Mouse (Mus musculus) midbrain, embryonic 16.5 days (tissue): ENCODE results near the gene Gm9918. TPM values are rescaled to one million over a fixed set of nuclear protein-coding genes. Genes with fewer than 3 reads are reported as not detected.

Source experiments
- ATAC-seq: fragments of 200-750 bp; cut with Nextera tagmentation; 2 replicates; pipeline ENCODE4 v1.8.0; 2017; ENCODE audit warnings: moderate TSS enrichment
- H3K27ac ChIP-seq: fragments of 300-500 bp; sonication (generic); 2 replicates; pipeline ENCODE4 v1.5.1; 2014; ENCODE audit warnings: mild to moderate bottlenecking, low read length, mixed read lengths
- H3K27me3 ChIP-seq: fragments of 300-500 bp; sonication (generic); 2 replicates; pipeline ENCODE4 v1.6.1; 2014; ENCODE audit warnings: low read depth, low read length, mixed read lengths; ENCODE audit not compliant: control insufficient read depth, insufficient read depth
- H3K36me3 ChIP-seq: fragments of 300-500 bp; sonication (generic); 2 replicates; pipeline ENCODE4 v1.6.1; 2014; ENCODE audit warnings: mild to moderate bottlenecking, low read length, moderate library complexity, mixed read lengths; ENCODE audit not compliant: control insufficient read depth, insufficient read depth
- H3K4me1 ChIP-seq: fragments of 300-500 bp; sonication (generic); 2 replicates; pipeline ENCODE4 v1.6.1; 2014; ENCODE audit warnings: mild to moderate bottlenecking, low read length, mixed read lengths; ENCODE audit not compliant: control insufficient read depth, insufficient read depth
- H3K4me2 ChIP-seq: fragments of 300-500 bp; sonication (generic); 2 replicates; pipeline ENCODE4 v1.6.1; 2014; ENCODE audit warnings: mild to moderate bottlenecking, low read length, mixed read lengths
- H3K4me3 ChIP-seq: fragments of 300-500 bp; sonication (generic); 2 replicates; pipeline ENCODE4 v1.5.1; 2014; ENCODE audit warnings: low read depth, mild to moderate bottlenecking, low read length, moderate library complexity, mixed read lengths
- H3K9ac ChIP-seq: fragments of 300-500 bp; sonication (generic); 2 replicates; pipeline ENCODE4 v1.6.1; 2014; ENCODE audit warnings: low read depth, low read length, mixed read lengths
- H3K9me3 ChIP-seq: fragments of 300-500 bp; sonication (generic); replicated peaks from 2 replicates; pipeline ENCODE4 v1.6.1; 2014; ENCODE audit warnings: mild to moderate bottlenecking, low read length, mixed read lengths; ENCODE audit not compliant: control insufficient read depth, poor library complexity, severe bottlenecking
- WGBS: fragments of 180-500 bp; shearing (Covaris S2); extraction: QIAGEN DNeasy Blood & Tissue Kit; methylation state at CpG from one replicate; pipeline ENCODE4 v1.1.7; 2014; 5-methylcytosine and 5-hydroxymethylcytosine counted together
- polyA plus RNA-seq: library from polyadenylated mRNA; unstranded; fragments of >200 nt; fragmentation: Nextera tagmentation; extraction: Ambion mirVana; gene quantifications from 2 replicates; pipeline ENCODE4 v1.2.1, GENCODE M21; 2015

The Gm9918 gene
- polyA plus RNA-seq, 1 experiment from 2014 or later: not detected

DNA sequence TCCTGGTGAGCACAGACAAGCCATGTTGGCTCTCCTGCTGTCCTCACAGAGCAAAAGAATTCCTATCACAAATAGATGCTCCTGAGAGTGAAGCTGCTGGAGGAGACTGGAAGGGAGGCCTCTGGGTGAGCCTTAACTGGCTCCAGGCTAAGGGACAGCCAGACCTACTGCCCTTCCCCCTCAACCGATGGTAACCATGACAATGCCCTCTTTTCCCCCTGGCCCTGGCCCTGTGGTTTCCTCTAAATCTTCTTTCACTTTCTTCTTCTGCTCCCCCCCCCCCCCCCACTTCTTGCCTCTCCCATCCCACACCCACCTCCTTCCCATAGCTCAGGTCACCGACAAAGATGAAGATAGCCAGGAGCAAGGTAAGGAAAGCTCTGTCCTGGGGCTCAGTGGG lies 36.5 kb upstream of the Gm9918 start:
- Histone ChIP-seq H3K9ac (no peak overlapping the region), H3K27ac (no peak overlapping the region), H3K4me2 (no peak overlapping the region), H3K36me3 (no peaks in the 10 kb centered on the region), H3K9me3 (no peaks in the 10 kb centered on the region), H3K4me3 (no peak overlapping the region), H3K4me1 (no peaks in the 10 kb centered on the region; the same call in 1 of the 2 replicates), H3K27me3 (no peaks in the 10 kb centered on the region)
- WGBS: 13% methylated on average over 2 of the region's 2 CpGs
- no peak for ATAC-seq

DNA sequence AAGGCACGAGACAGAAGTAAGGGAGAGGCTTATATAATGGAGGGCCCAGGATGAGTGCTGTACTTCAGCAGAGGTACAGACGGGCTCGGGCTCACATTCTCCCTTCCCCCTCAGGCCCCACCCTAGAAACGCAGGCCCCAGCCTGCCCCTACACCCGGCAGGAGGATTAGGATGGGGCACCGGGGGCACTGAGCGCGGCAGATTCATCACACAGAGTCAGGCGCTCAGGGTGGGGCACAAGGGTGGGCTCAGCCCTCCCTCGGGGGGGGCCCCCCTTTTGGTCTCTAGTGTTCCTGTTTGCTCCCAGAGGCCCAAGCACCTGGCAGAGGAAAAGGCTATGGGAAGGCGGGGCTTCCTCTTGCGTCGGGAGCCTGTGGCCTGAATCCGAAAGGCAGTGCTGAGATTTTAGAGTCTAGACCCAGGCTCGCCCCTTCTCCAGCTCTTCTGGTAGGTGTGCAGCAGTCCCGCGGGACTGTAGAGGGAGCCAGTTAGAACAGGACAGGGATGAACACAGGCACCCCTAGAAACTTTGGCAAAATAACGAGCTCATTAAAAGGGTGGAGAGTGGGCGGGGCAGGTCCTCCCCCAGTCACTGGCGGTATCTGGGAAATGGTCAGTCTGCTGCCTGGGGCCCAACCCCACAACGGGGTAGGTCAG lies 34.9 kb upstream of the Gm9918 start:
- peaks cover 1% of the 10 kb centered on the region; the same call in 1 of the 2 replicates for H3K27me3 ChIP-seq
- no peak for ATAC-seq
- H3K36me3 ChIP-seq: no peaks in the 10 kb centered on the region
- WGBS: 16% methylated on average over 21 of the region's 21 CpGs
- H3K4me2 ChIP-seq: no peak overlapping the region
- H3K4me3 ChIP-seq: no peak overlapping the region
- no peaks in the 10 kb centered on the region; the same call in 1 of the 2 replicates for H3K4me1 ChIP-seq
- no peaks in the 10 kb centered on the region for H3K9me3 ChIP-seq
- H3K27ac ChIP-seq: no peak overlapping the region
- H3K9ac ChIP-seq: peak overlapping the region; percentile 32; the same call in 1 of the 2 replicates

DNA sequence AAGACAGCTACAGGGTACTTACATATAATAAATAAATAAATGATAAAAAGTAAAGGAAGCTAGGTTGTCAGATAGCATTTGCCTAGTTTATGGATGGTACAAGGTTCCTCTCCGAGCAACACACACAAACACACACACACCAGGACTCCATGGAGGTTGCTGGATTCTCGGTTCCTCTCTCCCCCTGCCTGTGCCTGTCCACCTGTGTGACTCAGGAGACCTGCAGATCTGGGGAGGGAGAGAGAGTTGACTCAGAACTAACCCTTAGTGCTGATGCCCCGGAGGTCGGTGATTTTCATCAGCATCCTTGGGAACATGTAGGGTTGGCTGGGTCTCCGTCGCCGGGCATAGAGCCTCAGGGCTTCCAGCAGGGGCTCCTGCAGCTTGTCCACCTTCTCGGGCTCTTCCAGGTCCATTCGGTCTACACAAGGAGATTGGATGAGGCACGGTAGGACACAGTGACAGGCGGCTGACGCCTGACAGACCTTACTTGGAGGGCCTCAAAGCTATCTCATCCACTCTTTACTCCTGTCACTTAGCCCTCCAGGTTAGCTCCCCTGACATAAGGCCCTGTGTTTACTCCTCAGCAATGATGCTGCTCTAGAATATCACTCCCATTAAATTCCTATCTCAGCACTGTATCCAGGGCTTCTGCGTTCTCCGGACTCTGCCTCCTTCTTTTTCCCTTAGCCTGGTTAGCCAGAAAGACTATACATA lies 31.7 kb upstream of the Gm9918 start:
- 87% methylated on average over 14 of the region's 14 CpGs for WGBS
- H3K4me2 ChIP-seq: no peak overlapping the region
- H3K36me3 ChIP-seq: no peaks in the 10 kb centered on the region
- H3K4me3 ChIP-seq: no peak overlapping the region
- no peaks in the 10 kb centered on the region; the same call in 1 of the 2 replicates for H3K4me1 ChIP-seq
- H3K27ac ChIP-seq: no peak overlapping the region
- H3K27me3 ChIP-seq: peaks cover 24% of the 10 kb centered on the region
- no peak for ATAC-seq
- no peaks in the 10 kb centered on the region for H3K9me3 ChIP-seq
- H3K9ac ChIP-seq: no peak overlapping the region

DNA sequence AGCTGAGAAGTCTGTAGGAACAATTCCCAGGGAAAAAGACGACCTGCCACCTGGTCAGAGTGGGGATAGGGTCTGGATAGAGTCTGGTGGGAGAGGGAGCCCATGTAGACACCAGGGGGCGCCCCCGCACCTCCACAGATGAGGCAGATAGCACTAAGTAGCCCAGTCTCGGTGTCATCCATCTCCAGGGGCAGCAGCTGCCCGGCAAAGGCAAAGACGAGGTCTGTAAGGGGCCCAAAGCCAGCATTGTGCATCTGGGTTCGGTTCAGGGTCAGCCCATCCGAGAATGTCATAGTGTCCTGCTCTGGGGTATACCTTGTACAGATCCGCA lies 31.1 kb upstream of the Gm9918 start:
- Histone ChIP-seq H3K9ac (no peak overlapping the region), H3K27ac (no peak overlapping the region), H3K36me3 (no peaks in the 10 kb centered on the region), H3K4me2 (no peak overlapping the region), H3K27me3 (peaks cover 29% of the 10 kb centered on the region), H3K4me3 (no peak overlapping the region), H3K9me3 (no peaks in the 10 kb centered on the region), H3K4me1 (no peaks in the 10 kb centered on the region; the same call in 1 of the 2 replicates)
- peak; percentile 83; the same call in 1 of the 2 replicates for ATAC-seq
- WGBS: 8% methylated on average over 9 of the region's 9 CpGs

DNA sequence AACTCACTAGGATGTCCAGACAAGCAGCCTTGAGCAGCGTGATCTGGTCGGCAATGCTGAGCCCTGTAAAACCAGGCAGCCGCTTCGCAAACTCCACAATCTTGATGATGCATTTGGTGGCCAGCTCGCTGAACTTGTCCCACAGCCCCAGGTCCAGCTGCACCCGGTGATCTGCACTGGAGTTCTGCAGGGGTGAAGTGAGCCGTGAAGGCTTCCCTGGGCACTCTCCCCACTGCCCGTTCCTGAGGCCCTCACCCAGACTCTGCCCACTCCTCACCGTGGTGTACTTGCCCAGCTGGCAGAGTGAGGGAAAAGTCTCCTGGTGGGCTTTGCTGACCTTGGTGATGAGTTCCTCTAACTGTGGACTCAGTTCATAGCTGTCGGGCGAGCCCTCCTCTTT lies 30.5 kb upstream of the Gm9918 start:
- no peak overlapping the region for H3K27ac ChIP-seq
- no peaks in the 10 kb centered on the region for H3K9me3 ChIP-seq
- no peaks in the 10 kb centered on the region for H3K36me3 ChIP-seq
- H3K4me2 ChIP-seq: no peak overlapping the region
- peaks cover 32% of the 10 kb centered on the region for H3K27me3 ChIP-seq
- no peak overlapping the region for H3K9ac ChIP-seq
- peaks cover 1% of the 10 kb centered on the region for H3K4me1 ChIP-seq
- no peak overlapping the region for H3K4me3 ChIP-seq
- WGBS: 73% methylated on average over 11 of the region's 11 CpGs
- ATAC-seq: no peak

DNA sequence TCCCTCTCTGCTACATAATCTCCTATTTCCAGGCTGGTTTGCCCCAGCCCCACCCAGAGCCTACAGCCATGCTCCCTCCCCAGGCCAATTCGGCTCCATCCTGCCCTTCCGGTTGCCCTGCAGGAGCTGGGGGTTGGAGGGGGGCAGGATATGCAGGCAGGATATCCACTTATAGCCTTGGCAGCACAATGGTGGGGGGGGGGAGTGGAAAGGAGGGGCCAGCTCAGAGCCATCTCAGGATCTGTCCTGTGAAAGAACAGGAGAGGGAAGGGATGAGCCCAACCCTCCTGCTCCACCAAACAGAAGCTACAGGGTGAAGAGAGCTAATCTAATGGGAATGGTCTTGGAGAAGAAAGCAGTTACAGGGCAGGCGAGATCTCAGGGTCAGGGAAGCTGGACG lies 29.8 kb upstream of the Gm9918 start:
- Histone ChIP-seq H3K4me3 (no peak overlapping the region), H3K36me3 (no peaks in the 10 kb centered on the region), H3K27ac (no peak overlapping the region), H3K9ac (no peak overlapping the region), H3K4me2 (no peak overlapping the region), H3K4me1 (peaks cover 9% of the 10 kb centered on the region), H3K9me3 (no peaks in the 10 kb centered on the region), H3K27me3 (peaks cover 39% of the 10 kb centered on the region)
- WGBS: 90% methylated on average over 4 of the region's 4 CpGs
- no peak for ATAC-seq

DNA sequence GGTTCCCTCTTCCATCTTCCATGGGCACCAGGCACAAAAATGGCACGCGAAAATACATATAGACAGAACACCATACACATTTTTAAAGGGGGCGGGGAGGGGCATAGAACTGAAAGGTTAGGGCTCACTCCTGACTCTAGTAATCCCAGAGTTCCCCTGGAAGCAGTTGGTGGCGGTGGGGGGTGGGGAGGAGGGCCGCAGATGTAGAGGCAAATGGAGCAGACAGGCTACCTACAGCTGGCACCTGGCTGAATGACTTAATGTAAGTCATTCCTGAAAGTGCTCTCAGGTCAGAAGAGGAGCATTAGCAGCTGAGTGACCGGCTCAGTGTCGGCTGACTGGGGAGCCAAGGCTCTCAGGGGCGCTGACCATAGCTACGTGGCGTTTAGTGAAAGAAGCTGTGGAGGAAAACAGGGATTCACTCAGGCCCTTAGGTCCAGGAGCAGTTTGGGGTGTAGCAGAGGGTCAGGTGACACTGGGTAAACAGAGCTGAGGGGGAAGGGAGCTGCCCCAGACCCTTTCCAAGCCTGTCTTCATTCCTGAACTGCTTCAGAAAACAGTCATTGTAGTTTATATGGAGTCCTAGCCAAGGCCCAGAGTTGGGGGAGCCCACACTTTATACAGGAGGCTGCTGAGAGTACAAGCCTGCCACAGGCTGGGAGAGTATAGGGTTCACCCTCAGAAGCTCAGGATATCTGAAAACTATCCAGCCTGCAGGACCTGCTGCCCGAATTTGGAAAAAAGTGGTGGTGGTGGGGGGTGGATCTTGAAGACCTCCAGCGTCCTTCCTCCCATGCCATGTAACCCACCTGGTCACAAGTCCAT lies 27.7 kb upstream of the Gm9918 start:
- Histone ChIP-seq H3K27me3 (peaks cover 41% of the 10 kb centered on the region), H3K4me1 (peaks cover 14% of the 10 kb centered on the region), H3K4me3 (no peak overlapping the region), H3K36me3 (no peaks in the 10 kb centered on the region), H3K4me2 (no peak overlapping the region), H3K9me3 (no peaks in the 10 kb centered on the region), H3K27ac (no peak overlapping the region), H3K9ac (no peak overlapping the region)
- no peak for ATAC-seq
- WGBS: 28% methylated on average over 12 of the region's 12 CpGs

DNA sequence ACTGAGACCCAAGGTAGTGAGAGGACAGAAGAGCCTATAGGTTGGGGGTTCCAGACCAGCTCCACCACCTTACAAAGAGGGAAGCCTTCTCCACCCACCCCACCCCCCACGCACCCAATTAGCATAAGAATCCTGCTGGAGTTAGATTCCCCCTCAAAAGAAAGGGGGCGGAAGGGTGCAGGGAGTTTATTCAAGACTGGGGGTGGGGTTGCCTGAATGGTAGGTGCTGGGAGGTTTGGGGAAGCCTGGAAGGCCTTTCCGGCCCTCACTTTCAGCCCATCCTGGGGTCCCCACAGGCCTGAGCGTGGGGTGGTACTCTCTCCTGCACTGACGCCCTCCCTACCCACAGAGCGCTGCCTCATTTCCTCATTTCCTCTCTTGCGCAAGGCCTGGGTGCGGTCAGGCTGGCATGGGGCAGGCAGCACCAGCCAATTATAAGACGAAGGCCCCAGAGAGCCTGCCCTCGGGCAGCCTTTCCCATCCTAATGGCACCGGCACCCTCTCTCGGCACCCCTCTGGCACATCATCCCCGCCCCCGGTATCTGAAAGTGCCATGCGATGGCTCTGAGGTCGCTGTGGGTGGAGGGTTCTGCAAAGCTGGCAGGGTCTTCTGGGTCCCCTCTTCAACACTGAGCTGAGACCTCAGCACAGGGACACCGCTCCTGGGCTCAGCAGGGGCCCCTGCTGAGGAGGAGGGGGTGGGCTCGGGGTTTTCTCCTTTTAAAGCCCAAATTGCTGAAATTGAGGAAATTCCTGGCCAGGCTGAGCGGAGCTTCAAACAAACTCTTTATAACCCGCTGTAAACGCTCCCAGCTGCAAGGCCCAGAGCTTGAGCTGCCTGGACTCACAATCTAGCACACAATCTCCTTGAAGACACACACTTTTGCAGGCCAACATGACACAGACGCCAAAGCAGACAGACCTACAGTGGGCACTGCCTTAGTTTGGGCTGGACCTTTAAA lies 26.9 kb upstream of the Gm9918 start:
- Histone ChIP-seq H3K27me3 (peaks cover 44% of the 10 kb centered on the region), H3K27ac (no peak overlapping the region), H3K9ac (peak overlapping the region; percentile 13; the same call in 1 of the 2 replicates), H3K4me1 (peaks cover 18% of the 10 kb centered on the region), H3K4me2 (peak overlapping the region; percentile 22), H3K36me3 (no peaks in the 10 kb centered on the region), H3K4me3 (no peak overlapping the region), H3K9me3 (no peaks in the 10 kb centered on the region)
- ATAC-seq: no peak
- 9% methylated on average over 21 of the region's 22 CpGs for WGBS
